Mouse (Mus musculus): ENCODE data around the gene Ggnbp2.

- no peak for TF ChIP-seq CTCF (IDR thresholded peaks at IDR 0.05; ENCODE audit: insufficient read depth, low read length)
- no peak for TF ChIP-seq POLR2A (IDR thresholded peaks at IDR 0.05; ENCODE audit: borderline replicate concordance, extremely low read depth, low read depth, low read length)
Observed at GRCm38 (mm10) chr11:84855285-84855684, 15.3 kb downstream of the Ggnbp2 start.
